Mouse (Mus musculus) olfactory bulb, adult 2 months (tissue): ENCODE measurements around the gene Sv2c. TPM values are rescaled to one million over a fixed set of nuclear protein-coding genes. Genes with fewer than 3 reads are reported as not detected.

ENCODE experiments used
- H3K27ac ChIP-seq: fragments of 200-500 bp; 2 replicates; pipeline ENCODE4 v1.5.1; 2012; ENCODE audit warnings: low read depth, low read length; ENCODE audit not compliant: insufficient read depth
- H3K4me1 ChIP-seq: fragments of 200-500 bp; 2 replicates; pipeline ENCODE4 v1.6.1; 2012; ENCODE audit warnings: low read length; ENCODE audit not compliant: control insufficient read depth, insufficient read depth
- H3K4me3 ChIP-seq: fragments of 200-500 bp; 2 replicates; pipeline ENCODE4 v1.5.1; 2012; ENCODE audit warnings: mild to moderate bottlenecking, low read depth, low read length, moderate library complexity; ENCODE audit not compliant: insufficient read depth
- CTCF ChIP-seq: fragments of 200-500 bp; IDR thresholded peaks from 2 replicates; pipeline ENCODE4 v1.5.1; 2012; ENCODE audit warnings: low read depth, mild to moderate bottlenecking, low read length, moderate library complexity; ENCODE audit not compliant: insufficient read depth
- POLR2A ChIP-seq: fragments of 200-500 bp; IDR thresholded peaks from 2 replicates; pipeline ENCODE4 v1.6.1; 2012; ENCODE audit warnings: mild to moderate bottlenecking, low read depth, low read length, moderate library complexity; ENCODE audit not compliant: insufficient read depth
- WGBS: fragments of 180-500 bp; shearing (Covaris S2); methylation state at CpG from one replicate; pipeline ENCODE4 v1.1.7; 2018; 5-methylcytosine and 5-hydroxymethylcytosine counted together
- polyA plus RNA-seq: library from polyadenylated mRNA; stranded (reverse); fragments of >200 nt; gene quantifications from 2 replicates; pipeline ENCODE4 v1.2.4, GENCODE M21; 2012; ENCODE audit warnings: low replicate concordance; ENCODE audit not compliant: missing spikeins, insufficient read depth, insufficient read length

The Sv2c gene
- not detected in 2 replicates for polyA plus RNA-seq

- Histone ChIP-seq H3K27ac (peak within 1 kb of the TSS; percentile 63), H3K4me3 (peak within 1 kb of the TSS; percentile 52), H3K4me1 (no peaks in the 10 kb centered on the region; the same call in 1 of the 2 replicates)
- WGBS, result under 1% methylated on average over 38 of the region's 44 CpGs
- no peak for TF ChIP-seq CTCF
- TF ChIP-seq POLR2A, result no peak
Observed at GRCm38 (mm10) chr13:96132401-96132816, at the start of gene Sv2c. Gene Sv2c (minus strand): TSS chr13:96132577.

- no peak overlapping the region for H3K27ac ChIP-seq
- H3K4me1 ChIP-seq, result peaks cover 4% of the 10 kb centered on the region; the same call in 1 of the 2 replicates
- H3K4me3 ChIP-seq, result no peak overlapping the region
- TF ChIP-seq CTCF (no peak), POLR2A (no peak)
- 48% methylated on average over 13 of the region's 13 CpGs for WGBS
Observed at GRCm38 (mm10) chr13:96180671-96181161, 48.3 kb upstream of the Sv2c start.

- Histone ChIP-seq H3K4me1 (peaks cover 4% of the 10 kb centered on the region), H3K27ac (no peak overlapping the region), H3K4me3 (no peak overlapping the region)
- 23% methylated on average over 8 of the region's 8 CpGs for WGBS
- TF ChIP-seq CTCF (no peak), POLR2A (no peak)
Observed at GRCm38 (mm10) chr13:96175591-96176212, 43.3 kb upstream of the Sv2c start.

- 76% methylated on average over 3 of the region's 3 CpGs for WGBS
Observed at GRCm38 (mm10) chr13:96173686-96174085, 41.3 kb upstream of the Sv2c start.

GRCm38 (mm10) chr13:96172290-96172689 lies 39.9 kb upstream of the Sv2c start:
- no peak overlapping the region for H3K4me3 ChIP-seq
- H3K27ac ChIP-seq, result no peak overlapping the region
- WGBS, result 93% methylated on average over 3 of the region's 3 CpGs
- TF ChIP-seq CTCF (no peak), POLR2A (no peak)
- peaks cover 4% of the 10 kb centered on the region for H3K4me1 ChIP-seq

More at GRCm38 (mm10) chr13:96173686-96174085, 41.3 kb upstream of the Sv2c start:
- no peak for TF ChIP-seq CTCF
- TF ChIP-seq POLR2A, result no peak
- Histone ChIP-seq H3K4me1 (peaks cover 2% of the 10 kb centered on the region), H3K27ac (no peak overlapping the region), H3K4me3 (no peak overlapping the region)

- Histone ChIP-seq H3K4me3 (no peak overlapping the region), H3K4me1 (peaks cover 2% of the 10 kb centered on the region; the same call in 1 of the 2 replicates), H3K27ac (peak overlapping the region; percentile 50; the same call in 1 of the 2 replicates)
- TF ChIP-seq POLR2A (no peak), CTCF (no peak)
- WGBS, result 17% methylated on average over 11 of the region's 11 CpGs
Observed at GRCm38 (mm10) chr13:96168991-96169665, 36.8 kb upstream of the Sv2c start.

GRCm38 (mm10) chr13:96166593-96166992 lies 34.2 kb upstream of the Sv2c start:
- TF ChIP-seq CTCF (no peak), POLR2A (no peak)
- Histone ChIP-seq H3K4me3 (no peak overlapping the region), H3K4me1 (peaks cover 2% of the 10 kb centered on the region; the same call in 1 of the 2 replicates), H3K27ac (no peak overlapping the region)
- 88% methylated on average over 2 of the region's 2 CpGs for WGBS

- Histone ChIP-seq H3K4me3 (peak overlapping the region; percentile 52), H3K27ac (no peak overlapping the region), H3K4me1 (no peaks in the 10 kb centered on the region; the same call in 1 of the 2 replicates)
- WGBS, result 7% methylated on average over 28 of the region's 28 CpGs
- 0 out of 2 replicates have a peak, but pooled peaks have one; percentile 16 for TF ChIP-seq POLR2A
- TF ChIP-seq CTCF, result no peak
Observed at GRCm38 (mm10) chr13:96133363-96134100, 1.2 kb upstream of the Sv2c start.
